Mouse (Mus musculus) embryonic facial prominence, embryonic 14.5 days (tissue): Measurements from ENCODE around the gene Zfyve28. TPM values are rescaled to one million over a fixed set of nuclear protein-coding genes. Genes with fewer than 3 reads are reported as not detected.

Source experiments
- ATAC-seq: fragments of 200-750 bp; cut with Nextera tagmentation; 2 replicates; pipeline ENCODE4 v1.8.0; 2017; ENCODE audit warnings: low read depth, moderate number of reproducible peaks, moderate TSS enrichment
- DNase-seq: peaks from one replicate; pipeline ENCODE4 v3.0.0-alpha.2; 2015; ENCODE audit warnings: low spot score
- H3K27ac ChIP-seq: fragments of 300-500 bp; sonication (generic); replicated peaks from 2 replicates; pipeline ENCODE4 v1.5.1; 2014; ENCODE audit warnings: low read depth, mild to moderate bottlenecking, low read length, moderate library complexity
- H3K27me3 ChIP-seq: fragments of 300-500 bp; sonication (generic); replicated peaks from 2 replicates; pipeline ENCODE4 v1.6.1; 2014; ENCODE audit warnings: low read length; ENCODE audit not compliant: control insufficient read depth, insufficient read depth
- H3K36me3 ChIP-seq: fragments of 300-500 bp; sonication (generic); 2 replicates; pipeline ENCODE4 v1.6.1; 2014; ENCODE audit warnings: low read length, mixed read lengths; ENCODE audit not compliant: control insufficient read depth, insufficient read depth
- H3K4me1 ChIP-seq: fragments of 300-500 bp; sonication (generic); 2 replicates; pipeline ENCODE4 v1.6.1; 2014; ENCODE audit warnings: antibody characterized with exemption, low read length; ENCODE audit not compliant: control insufficient read depth, insufficient read depth
- H3K4me2 ChIP-seq: fragments of 300-500 bp; sonication (generic); 2 replicates; pipeline ENCODE4 v1.6.1; 2014; ENCODE audit warnings: low read depth, mild to moderate bottlenecking, low read length, moderate library complexity, mixed read lengths
- H3K4me3 ChIP-seq: fragments of 300-500 bp; sonication (generic); 2 replicates; pipeline ENCODE4 v1.5.1; 2014; ENCODE audit warnings: low read depth, mild to moderate bottlenecking, low read length
- H3K9ac ChIP-seq: fragments of 300-500 bp; sonication (generic); 2 replicates; pipeline ENCODE4 v1.6.1; 2014; ENCODE audit warnings: low read depth, mild to moderate bottlenecking, low read length, moderate library complexity, mixed read lengths
- H3K9me3 ChIP-seq: fragments of 300-500 bp; sonication (generic); 2 replicates; pipeline ENCODE4 v1.6.1; 2016; ENCODE audit warnings: low read length; ENCODE audit not compliant: control insufficient read depth
- WGBS: fragments of 180-500 bp; shearing (Covaris S2); extraction: QIAGEN DNeasy Blood & Tissue Kit; methylation state at CpG from one replicate; pipeline ENCODE4 v1.1.7; 2014; 5-methylcytosine and 5-hydroxymethylcytosine counted together
- polyA plus RNA-seq: library from polyadenylated mRNA; unstranded; fragments of >200 nt; fragmentation: Nextera tagmentation; extraction: Ambion mirVana; gene quantifications from 2 replicates; pipeline ENCODE4 v1.2.1, GENCODE M21; 2014

The Zfyve28 gene
- 1.2 and 1.7 TPM in 2 replicates for polyA plus RNA-seq

DNA sequence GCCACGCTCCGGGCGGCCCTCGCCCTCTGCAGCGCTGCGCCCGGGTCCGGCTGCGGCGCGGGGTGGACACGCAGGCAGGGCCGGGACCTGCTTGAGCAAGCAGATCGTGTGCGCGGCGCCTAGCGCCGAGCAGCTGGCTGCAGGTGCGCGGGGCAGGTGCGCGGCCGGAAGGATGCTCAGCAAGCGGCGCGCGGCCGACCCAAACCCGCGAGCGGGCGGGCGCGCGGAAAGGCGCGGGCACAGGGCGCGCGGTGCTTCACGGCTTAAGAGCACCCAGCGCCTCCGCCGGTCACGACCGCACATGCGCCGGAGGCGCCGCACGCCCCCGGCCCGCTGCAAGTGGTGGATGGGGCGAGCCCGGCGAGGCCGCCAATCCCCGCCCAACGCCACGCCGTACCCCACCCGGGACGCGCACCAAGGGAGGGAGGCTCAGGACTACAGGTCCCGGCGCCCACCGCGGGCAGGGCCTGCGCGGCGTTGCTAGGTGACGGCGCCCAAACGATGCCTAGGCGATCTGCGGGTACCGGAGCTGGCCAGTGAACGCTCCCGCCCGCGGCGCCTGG is at the start of gene Zfyve28, which contains the start of gene Cfap99:
Gene Zfyve28, minus strand, starts transcription at position 296 of the 563 bp plus-strand sequence.
Gene Cfap99, plus strand, starts transcription at position 447 of the 563 bp plus-strand sequence.
- Histone ChIP-seq H3K4me2 (peak within 1 kb of the TSS; percentile 99), H3K9me3 (no peaks in the 10 kb centered on the region), H3K27me3 (peaks cover 52% of the 10 kb centered on the region), H3K36me3 (no peaks in the 10 kb centered on the region), H3K27ac (no peak within 1 kb of the TSS), H3K9ac (peak within 1 kb of the TSS; percentile 52), H3K4me1 (peaks cover 18% of the 10 kb centered on the region), H3K4me3 (peak within 1 kb of the TSS; percentile 64)
- WGBS: 0% methylated on average over 16 of the region's 83 CpGs
- ATAC-seq (peak; percentile 98), DNase-seq (peak; percentile 93)

DNA sequence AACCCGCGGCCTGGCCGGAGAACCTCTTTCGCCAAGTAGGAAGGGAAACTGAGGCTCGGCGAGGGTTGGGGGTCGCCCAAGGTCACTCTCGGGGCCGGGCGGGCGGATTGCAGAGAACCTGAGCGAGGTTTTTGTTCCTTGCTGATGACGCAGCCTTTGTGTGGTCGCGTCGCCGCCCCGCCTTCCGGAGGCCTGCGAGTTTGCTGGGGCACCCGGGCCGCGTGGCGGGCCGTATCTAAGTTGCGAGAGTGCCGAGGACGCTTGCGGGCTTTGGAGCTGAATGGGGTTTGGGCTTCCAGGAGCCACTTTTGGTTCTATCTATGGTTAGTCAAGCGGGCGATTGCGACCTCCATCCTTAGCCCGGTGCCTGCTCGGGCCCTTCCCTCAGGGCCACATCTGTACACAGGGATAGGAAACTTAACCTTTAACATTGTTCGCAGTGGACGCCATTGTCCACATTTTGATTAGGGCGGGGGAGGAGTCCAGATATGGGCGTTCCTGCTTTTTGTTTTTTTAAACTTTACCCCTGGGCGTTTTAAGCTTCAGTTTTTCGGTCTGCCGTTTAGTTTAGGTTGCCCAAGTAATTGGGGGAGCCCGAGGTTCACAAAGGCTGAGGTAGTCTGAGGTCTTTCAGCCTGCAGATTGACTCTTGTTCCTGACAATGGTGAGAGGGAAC is 48.7 kb upstream of the Zfyve28 start:
- ATAC-seq (peak; percentile 45), DNase-seq (peak; percentile 77)
- Histone ChIP-seq H3K27me3 (no peaks in the 10 kb centered on the region), H3K4me1 (peaks cover 13% of the 10 kb centered on the region), H3K4me3 (peak overlapping the region; percentile 89), H3K4me2 (peak overlapping the region; percentile 64), H3K36me3 (peaks cover 6% of the 10 kb centered on the region; the same call in 1 of the 2 replicates), H3K9me3 (no peaks in the 10 kb centered on the region), H3K9ac (peak overlapping the region; percentile 96), H3K27ac (peak overlapping the region; percentile 98)
- under 1% methylated on average over 33 of the region's 42 CpGs for whole genome bisulfite sequencing

DNA sequence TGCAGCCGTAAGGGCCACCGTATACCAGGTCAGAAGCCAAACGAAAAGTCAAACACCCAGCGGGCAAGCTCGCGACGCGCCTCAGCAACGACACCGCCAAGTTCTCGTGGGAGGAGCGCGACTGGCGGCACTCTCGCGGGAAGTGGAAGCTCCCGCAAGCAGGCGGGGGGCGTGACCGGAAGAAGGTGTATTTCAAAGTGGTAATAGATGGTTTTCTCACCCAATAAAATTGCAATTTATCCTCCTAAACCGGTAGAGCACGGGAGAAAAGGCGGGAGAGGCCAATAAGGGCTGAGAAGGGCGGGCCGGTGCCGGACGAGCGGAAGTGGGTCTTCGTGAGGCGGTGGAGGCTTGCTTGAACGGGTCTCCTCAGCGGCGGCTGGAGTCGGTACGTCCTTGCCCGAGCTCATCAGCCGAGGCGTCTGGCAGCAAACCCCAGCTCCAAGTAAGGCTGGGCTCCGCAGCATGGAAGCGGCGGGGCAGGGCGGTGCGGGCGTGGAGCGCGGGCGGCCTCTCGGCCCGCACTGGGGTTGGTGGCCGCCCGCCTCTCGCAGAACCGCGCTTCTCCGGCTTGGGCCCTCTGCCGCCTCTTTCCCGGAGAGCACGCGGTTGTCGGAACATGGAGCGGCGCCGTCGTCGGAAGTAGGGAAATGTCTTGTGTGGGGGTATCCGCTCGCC is 48.0 kb upstream of the Zfyve28 start, which contains the start of gene Rnf4:
Gene Rnf4, plus strand, starts transcription at position 193 of the 678 bp plus-strand sequence.
- Histone ChIP-seq H3K4me2 (peak within 1 kb of the TSS; percentile 83), H3K9me3 (no peaks in the 10 kb centered on the region), H3K4me1 (peaks cover 13% of the 10 kb centered on the region), H3K9ac (peak within 1 kb of the TSS; percentile 97), H3K36me3 (peaks cover 6% of the 10 kb centered on the region; the same call in 1 of the 2 replicates), H3K27me3 (no peaks in the 10 kb centered on the region), H3K4me3 (peak within 1 kb of the TSS; percentile 89), H3K27ac (peak within 1 kb of the TSS; percentile 98)
- DNase-seq (peak; percentile 100), ATAC-seq (peak; percentile 98)
- WGBS: under 1% methylated on average over 41 of the region's 67 CpGs

DNA sequence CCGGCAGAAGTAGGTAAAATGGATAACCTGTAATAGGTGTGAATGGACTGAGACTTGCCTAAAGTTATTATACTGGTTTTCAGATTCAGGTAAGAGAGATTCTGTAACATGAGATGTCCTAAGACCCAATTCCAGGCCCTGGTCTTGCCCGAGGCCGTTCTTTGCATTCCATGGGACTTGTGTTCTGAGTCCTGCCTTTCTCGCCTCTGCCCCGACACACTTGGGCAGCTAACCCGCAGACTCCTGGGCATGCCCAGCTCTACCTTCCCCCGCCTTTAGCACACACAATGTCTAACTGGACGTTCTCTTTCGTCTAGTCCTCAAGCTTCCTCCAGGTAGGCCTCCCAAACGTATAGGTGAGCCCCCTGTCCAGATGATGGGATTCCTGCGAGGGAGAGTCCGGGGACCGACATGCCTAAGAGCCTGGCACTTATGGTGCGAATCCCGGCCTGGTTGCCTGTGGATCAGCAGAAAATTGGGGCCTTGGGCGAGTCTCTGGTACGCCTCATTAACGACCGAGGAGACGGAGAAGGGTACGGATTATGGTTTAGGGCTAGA is 47.4 kb upstream of the Zfyve28 start:
- Histone ChIP-seq H3K36me3 (peaks cover 6% of the 10 kb centered on the region; the same call in 1 of the 2 replicates), H3K4me1 (peaks cover 13% of the 10 kb centered on the region), H3K27me3 (no peaks in the 10 kb centered on the region), H3K4me2 (peak overlapping the region; percentile 83), H3K4me3 (peak overlapping the region; percentile 89), H3K27ac (peak overlapping the region; percentile 87), H3K9me3 (no peaks in the 10 kb centered on the region), H3K9ac (peak overlapping the region; percentile 97)
- peak; percentile 35 for DNase-seq
- ATAC-seq: peak; percentile 51
- 1% methylated on average over 21 of the region's 21 CpGs for WGBS

DNA sequence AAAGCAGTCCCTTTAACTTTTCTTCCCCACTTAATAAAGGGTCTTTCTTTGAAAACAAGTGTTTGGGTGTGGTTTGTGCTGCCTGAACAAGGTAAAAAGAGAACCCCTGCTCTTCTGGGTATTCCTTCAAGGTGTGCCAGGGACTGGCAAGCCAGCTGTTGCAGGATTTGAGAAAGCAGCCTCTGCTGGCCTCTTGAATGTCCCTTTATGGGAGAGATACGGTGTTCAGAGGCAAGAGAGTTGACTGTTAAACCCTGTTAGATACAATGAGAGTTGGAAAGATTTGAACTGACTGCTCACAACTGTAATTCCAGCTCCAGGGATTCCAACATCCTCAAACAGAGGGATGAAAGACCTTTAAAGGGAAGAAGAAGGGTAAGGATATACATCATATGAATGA is 45.8 kb upstream of the Zfyve28 start:
- ATAC-seq: no peak
- DNase-seq: no peak
- no peak overlapping the region for H3K4me2 ChIP-seq
- peaks cover 13% of the 10 kb centered on the region for H3K4me1 ChIP-seq
- no peak overlapping the region for H3K27ac ChIP-seq
- H3K27me3 ChIP-seq: no peaks in the 10 kb centered on the region
- H3K4me3 ChIP-seq: no peak overlapping the region
- peaks cover 3% of the 10 kb centered on the region; the same call in 1 of the 2 replicates for H3K9me3 ChIP-seq
- H3K9ac ChIP-seq: no peak overlapping the region
- peaks cover 6% of the 10 kb centered on the region; the same call in 1 of the 2 replicates for H3K36me3 ChIP-seq
- 84% methylated on average over 1 of the region's 1 CpGs for WGBS

DNA sequence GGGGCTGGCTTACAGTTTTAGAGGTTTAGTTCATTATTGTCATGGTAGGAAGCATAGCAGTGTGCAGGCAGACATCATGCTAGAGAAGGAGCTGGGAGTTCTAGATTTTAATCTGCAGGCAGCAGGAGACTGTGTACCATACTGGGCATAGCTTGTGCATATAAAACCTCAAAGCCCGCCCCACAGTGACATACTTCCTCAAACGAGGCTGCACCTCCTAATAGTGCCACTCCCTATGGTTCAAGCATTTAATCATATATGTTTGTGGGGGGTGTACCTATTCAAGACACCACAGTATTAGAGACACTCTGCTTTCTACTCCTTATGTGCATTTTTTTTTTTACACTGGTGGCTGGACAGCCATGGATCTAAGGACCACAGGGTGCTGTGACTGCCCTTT is 41.9 kb upstream of the Zfyve28 start:
- Histone ChIP-seq H3K9ac (no peak overlapping the region), H3K4me1 (peaks cover 10% of the 10 kb centered on the region), H3K4me2 (no peak overlapping the region), H3K27me3 (no peaks in the 10 kb centered on the region), H3K27ac (no peak overlapping the region), H3K4me3 (no peak overlapping the region), H3K36me3 (no peaks in the 10 kb centered on the region), H3K9me3 (peaks cover 3% of the 10 kb centered on the region; the same call in 1 of the 2 replicates)
- WGBS: 86% methylated on average over 2 of the region's 2 CpGs
- ATAC-seq: no peak
- DNase-seq: no peak

DNA sequence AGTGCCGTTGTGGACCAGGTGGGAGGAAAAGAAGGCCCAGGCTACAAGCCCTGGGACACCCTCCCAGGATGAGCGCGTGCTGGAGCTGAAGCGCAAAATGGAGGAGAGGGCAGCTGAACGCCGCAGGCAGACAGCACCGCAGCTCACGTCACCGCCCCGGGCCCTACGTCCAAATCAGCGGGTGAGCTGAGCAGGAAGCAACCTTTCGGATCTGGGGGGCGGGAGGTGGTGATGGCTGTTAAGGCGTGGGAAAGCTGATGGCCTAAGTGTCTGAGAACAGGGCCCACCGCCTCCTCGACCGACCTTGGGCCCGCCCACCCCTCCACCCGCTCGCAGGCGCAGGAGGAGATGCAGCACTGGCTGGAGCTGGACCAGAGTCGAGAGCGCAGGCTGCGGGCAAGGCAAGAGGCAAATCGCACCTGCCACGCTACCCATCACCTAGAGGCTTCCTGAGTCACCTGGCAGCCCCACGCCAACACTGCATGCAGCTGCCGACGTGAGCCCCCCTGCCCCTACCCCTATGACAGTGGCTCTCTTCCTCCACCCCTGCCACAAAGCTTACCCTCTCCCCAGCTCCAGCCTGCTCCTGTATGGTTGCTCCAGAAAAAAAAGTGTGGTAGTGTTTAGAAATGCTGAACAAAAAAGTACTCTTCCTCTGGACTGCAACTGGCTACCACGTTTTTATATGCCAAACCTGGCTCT is 38.8 kb upstream of the Zfyve28 start:
- H3K4me1 ChIP-seq: peaks cover 9% of the 10 kb centered on the region
- H3K27ac ChIP-seq: peak overlapping the region; percentile 28; the same call in 1 of the 2 replicates
- peak; percentile 74 for ATAC-seq
- H3K27me3 ChIP-seq: no peaks in the 10 kb centered on the region
- peak overlapping the region; percentile 52 for H3K4me2 ChIP-seq
- H3K9ac ChIP-seq: peak overlapping the region; percentile 61
- peak overlapping the region; percentile 25 for H3K4me3 ChIP-seq
- H3K9me3 ChIP-seq: peaks cover 3% of the 10 kb centered on the region; the same call in 1 of the 2 replicates
- peak; percentile 24 for DNase-seq
- WGBS: 9% methylated on average over 24 of the region's 31 CpGs
- H3K36me3 ChIP-seq: no peaks in the 10 kb centered on the region
